Mouse (Mus musculus) heart, postnatal 0 days (tissue): ENCODE results near the gene Dpep3. TPM values are rescaled to one million over a fixed set of nuclear protein-coding genes. Genes with fewer than 3 reads are reported as not detected.

Source experiments
- ATAC-seq: fragments of 200-750 bp; cut with Nextera tagmentation; 2 replicates; pipeline ENCODE4 v1.8.0; 2017; ENCODE audit warnings: low read depth, moderate number of reproducible peaks, moderate library complexity; ENCODE audit not compliant: insufficient read depth
- DNase-seq: peaks from one replicate; pipeline ENCODE4 v3.0.0-alpha.2; 2016; ENCODE audit warnings: low spot score
- H3K27ac ChIP-seq: fragments of 300-500 bp; sonication (generic); 2 replicates; pipeline ENCODE4 v1.5.1; 2014; ENCODE audit warnings: low read depth, mild to moderate bottlenecking
- H3K27me3 ChIP-seq: fragments of 300-500 bp; sonication (generic); 2 replicates; pipeline ENCODE4 v1.6.1; 2014; ENCODE audit warnings: low read length, mixed read lengths; ENCODE audit not compliant: control insufficient read depth, insufficient read depth
- H3K36me3 ChIP-seq: fragments of 300-500 bp; sonication (generic); replicated peaks from 2 replicates; pipeline ENCODE4 v1.6.1; 2014; ENCODE audit warnings: low read length, mixed read lengths; ENCODE audit not compliant: control insufficient read depth, insufficient read depth
- H3K4me1 ChIP-seq: fragments of 300-500 bp; sonication (generic); 2 replicates; pipeline ENCODE4 v1.6.1; 2014; ENCODE audit warnings: antibody characterized with exemption; ENCODE audit not compliant: control insufficient read depth, insufficient read depth
- H3K4me2 ChIP-seq: fragments of 300-500 bp; sonication (generic); 2 replicates; pipeline ENCODE4 v1.6.1; 2014; ENCODE audit warnings: low read depth, mild to moderate bottlenecking, low read length, moderate library complexity
- H3K4me3 ChIP-seq: fragments of 300-500 bp; sonication (generic); 2 replicates; pipeline ENCODE4 v1.5.1; 2014; ENCODE audit warnings: low read depth, low read length
- H3K9ac ChIP-seq: fragments of 300-500 bp; sonication (generic); replicated peaks from 2 replicates; pipeline ENCODE4 v1.6.1; 2014; ENCODE audit warnings: low read depth, low read length, mixed read lengths
- H3K9me3 ChIP-seq: fragments of 300-500 bp; sonication (generic); replicated peaks from 2 replicates; pipeline ENCODE4 v1.6.1; 2016; ENCODE audit warnings: low read length; ENCODE audit not compliant: control insufficient read depth
- CTCF ChIP-seq: IDR thresholded peaks from 2 replicates; pipeline ENCODE4 v1.5.1; 2016; ENCODE audit warnings: antibody characterized with exemption, control low read depth, low read depth
- EP300 ChIP-seq: IDR thresholded peaks from 2 replicates; pipeline ENCODE4 v1.6.1; 2016; ENCODE audit warnings: antibody characterized with exemption, low read depth
- WGBS: fragments of 180-500 bp; shearing (Covaris S2); extraction: QIAGEN DNeasy Blood & Tissue Kit; methylation state at CpG from one replicate; pipeline ENCODE4 v1.1.7; 2014; 5-methylcytosine and 5-hydroxymethylcytosine counted together
- polyA plus RNA-seq: library from polyadenylated mRNA; unstranded; fragments of >200 nt; fragmentation: Nextera tagmentation; extraction: Ambion mirVana; gene quantifications from 2 replicates; pipeline ENCODE4 v1.2.1, GENCODE M21; 2015
- total RNA-seq: library from RNA; depleted of rRNA; stranded (reverse); fragments of >200 nt; gene quantifications from 2 replicates; pipeline ENCODE4 v1.2.3, GENCODE M21; 2014; ENCODE audit warnings: low replicate concordance

The Dpep3 gene
- total and polyA plus RNA-seq, 2 experiments from 2014 or later = not detected

DNA sequence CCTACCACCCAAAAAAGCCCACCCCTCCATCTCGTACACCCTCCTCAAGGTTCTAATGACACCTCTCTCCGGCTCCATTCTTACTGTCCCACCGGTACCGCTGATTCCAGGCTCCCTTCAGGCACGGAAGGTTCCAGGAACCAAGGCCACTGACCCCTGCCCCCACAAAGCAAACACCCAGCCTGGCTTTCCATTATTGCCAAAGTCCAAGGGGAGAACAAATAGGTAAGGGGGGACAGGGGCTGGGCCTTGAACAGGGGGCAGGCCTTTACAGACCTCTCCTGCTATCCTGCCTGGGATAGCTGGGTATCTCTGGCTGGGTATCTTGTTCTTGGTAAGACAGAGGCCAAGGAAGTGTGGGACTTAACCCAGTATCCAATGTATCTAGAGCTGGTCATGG, 36.7 kb downstream of the Dpep3 start:
- H3K9me3 ChIP-seq = no peaks in the 10 kb centered on the region
- ATAC-seq (no peak), DNase-seq (no peak)
- TF ChIP-seq CTCF (no peak), EP300 (no peak)
- no peak overlapping the region for H3K9ac ChIP-seq
- 95% methylated on average over 5 of the region's 5 CpGs for WGBS
- H3K4me3 ChIP-seq = no peak overlapping the region
- 0 out of 2 replicates have a peak, but pooled peaks cover 6% of the 10 kb centered on the region for H3K4me1 ChIP-seq
- no peak overlapping the region for H3K27ac ChIP-seq
- H3K36me3 ChIP-seq = peaks cover 53% of the 10 kb centered on the region
- H3K4me2 ChIP-seq = no peak overlapping the region
- H3K27me3 ChIP-seq = no peaks in the 10 kb centered on the region

DNA sequence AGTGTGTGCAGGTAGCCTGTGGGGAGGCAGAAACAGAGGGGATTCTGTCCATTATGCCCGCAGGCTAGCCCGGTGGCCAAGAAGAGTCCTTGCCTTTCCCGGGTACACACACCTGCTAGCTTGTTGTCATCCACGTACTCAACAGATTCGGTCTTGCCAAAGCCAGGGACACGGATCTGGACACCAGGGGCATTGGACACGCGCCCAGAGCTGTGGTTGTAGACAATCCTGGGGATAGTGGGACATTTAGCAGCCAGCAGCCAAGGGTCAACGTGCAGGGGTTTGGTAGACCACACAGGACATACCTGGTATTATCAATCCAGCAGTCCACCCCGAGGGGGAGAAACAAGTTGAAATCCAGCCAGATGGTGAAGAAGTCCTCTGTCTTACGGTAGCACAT, 37.2 kb downstream of the Dpep3 start:
- Histone ChIP-seq H3K36me3 (peaks cover 47% of the 10 kb centered on the region), H3K9me3 (no peaks in the 10 kb centered on the region), H3K9ac (no peak overlapping the region), H3K4me2 (no peak overlapping the region), H3K4me1 (0 out of 2 replicates have a peak, but pooled peaks cover 6% of the 10 kb centered on the region), H3K4me3 (no peak overlapping the region), H3K27ac (no peak overlapping the region), H3K27me3 (no peaks in the 10 kb centered on the region)
- 82% methylated on average over 11 of the region's 11 CpGs for WGBS
- no peak for ATAC-seq
- no peak for DNase-seq
- no peak for TF ChIP-seq CTCF
- TF ChIP-seq EP300 = no peak

DNA sequence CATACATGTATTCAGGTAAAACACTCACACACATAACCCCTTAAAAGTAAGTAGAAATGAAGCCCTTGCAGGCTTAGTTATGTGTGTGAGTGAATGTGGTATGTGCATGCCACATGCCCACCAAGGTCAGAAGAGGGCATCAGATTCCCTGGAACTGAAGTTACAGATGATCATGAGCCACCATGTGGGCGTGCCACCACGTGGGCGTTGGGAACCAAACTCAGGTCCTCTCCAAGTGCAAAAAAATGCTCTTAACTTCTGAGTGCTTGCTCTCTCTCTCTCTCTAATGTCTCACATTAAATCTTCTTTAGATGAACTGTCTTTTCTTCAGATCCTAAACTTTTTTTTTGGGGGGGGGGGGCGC, 40.9 kb downstream of the Dpep3 start, which contains the start of gene Psmb10:
Gene Psmb10 (minus strand): TSS at position 139 of the 364 bp plus-strand sequence.
- Histone ChIP-seq H3K4me1 (peaks cover 10% of the 10 kb centered on the region; the same call in 1 of the 2 replicates), H3K9me3 (no peaks in the 10 kb centered on the region), H3K4me2 (peak within 1 kb of the TSS; percentile 97), H3K27ac (peak within 1 kb of the TSS; percentile 95), H3K27me3 (no peaks in the 10 kb centered on the region), H3K4me3 (peak within 1 kb of the TSS; percentile 82), H3K9ac (peak within 1 kb of the TSS; percentile 81), H3K36me3 (peaks cover 19% of the 10 kb centered on the region)
- TF ChIP-seq CTCF (no peak), EP300 (no peak)
- ATAC-seq (0 out of 2 replicates have a peak, but pooled peaks have one; percentile 25), DNase-seq (peak; percentile 50)
- 12% methylated on average over 4 of the region's 4 CpGs for WGBS

DNA sequence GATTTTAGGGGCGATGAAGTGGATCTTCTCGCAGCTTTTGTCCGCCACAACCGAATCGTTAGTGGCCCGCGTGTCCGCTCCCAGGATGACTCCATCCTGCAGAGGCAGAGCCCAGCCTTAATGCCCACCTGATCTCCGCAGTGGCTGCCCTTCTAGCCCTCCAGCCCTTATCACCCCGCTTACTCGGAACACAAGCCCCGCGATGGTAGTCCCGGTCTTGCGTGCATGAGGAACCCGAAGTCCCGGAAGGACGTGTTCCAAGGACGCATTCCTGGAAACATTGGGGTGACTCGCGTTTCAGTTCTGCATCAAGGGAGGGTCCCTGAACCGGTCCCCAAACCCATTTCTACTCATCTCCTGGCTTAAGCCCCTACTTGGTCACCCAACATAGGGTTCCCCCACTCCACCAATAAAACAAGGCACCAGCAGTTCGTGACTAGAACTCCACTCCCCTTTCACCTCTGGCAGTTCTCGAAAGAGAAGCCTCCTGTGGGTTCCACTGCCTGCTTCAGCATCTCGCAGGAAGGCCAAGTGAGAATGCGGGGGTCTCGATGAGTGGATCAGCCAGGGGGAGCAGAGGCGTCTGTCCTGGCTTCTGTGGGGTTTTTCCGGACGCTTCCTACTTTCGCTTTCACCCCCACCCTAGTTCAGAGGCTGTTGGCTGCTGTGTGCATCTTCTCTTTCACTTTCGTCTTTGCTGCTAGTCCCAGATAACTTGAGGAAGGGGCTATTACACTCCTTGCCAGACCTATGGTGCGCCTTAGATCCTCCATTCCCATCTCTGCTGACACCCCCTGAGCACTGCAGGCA, 41.5 kb downstream of the Dpep3 start:
- no peaks in the 10 kb centered on the region for H3K9me3 ChIP-seq
- peaks cover 10% of the 10 kb centered on the region; the same call in 1 of the 2 replicates for H3K4me1 ChIP-seq
- TF ChIP-seq EP300 (no peak), CTCF (no peak)
- under 1% methylated on average over 33 of the region's 33 CpGs for WGBS
- no peaks in the 10 kb centered on the region for H3K27me3 ChIP-seq
- ATAC-seq (peak; percentile 37), DNase-seq (peak; percentile 43)
- H3K36me3 ChIP-seq = peaks cover 13% of the 10 kb centered on the region; the same call in 1 of the 2 replicates
- peak overlapping the region; percentile 97 for H3K4me2 ChIP-seq
- peak overlapping the region; percentile 95 for H3K27ac ChIP-seq
- peak overlapping the region; percentile 82 for H3K4me3 ChIP-seq
- peak overlapping the region; percentile 81 for H3K9ac ChIP-seq

DNA sequence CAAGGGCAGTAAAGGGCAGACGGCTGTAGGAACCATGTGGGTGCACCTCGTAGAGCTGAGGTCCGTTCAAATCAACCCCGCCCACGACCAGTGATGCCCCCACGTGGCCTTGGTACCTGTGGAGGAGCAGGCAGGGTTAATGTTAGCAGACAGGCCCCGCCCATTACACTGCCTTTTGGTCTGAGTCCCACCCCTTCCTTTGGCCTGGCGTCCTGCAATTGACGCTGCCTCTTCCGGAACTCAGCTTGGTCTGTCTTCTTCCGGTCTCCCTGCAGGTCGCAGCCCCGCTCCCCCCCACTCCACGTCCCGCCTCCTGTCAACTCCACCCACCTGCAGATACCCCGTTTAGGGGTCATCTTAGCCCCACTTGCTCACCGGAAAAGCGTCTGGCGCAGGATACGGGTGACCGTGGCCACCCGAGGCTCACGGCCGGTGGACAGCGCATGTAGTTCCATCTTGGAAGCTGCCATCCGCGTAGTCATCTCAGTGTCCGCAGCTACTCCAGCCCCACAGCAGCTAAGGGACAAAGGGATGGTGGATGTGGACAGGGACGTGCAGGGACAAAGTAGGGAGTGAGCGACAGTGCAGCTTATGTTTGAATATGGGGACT, 42.3 kb downstream of the Dpep3 start:
- ATAC-seq (peak; percentile 91), DNase-seq (peak; percentile 97)
- Histone ChIP-seq H3K27me3 (no peaks in the 10 kb centered on the region), H3K36me3 (peaks cover 14% of the 10 kb centered on the region), H3K9me3 (no peaks in the 10 kb centered on the region), H3K4me1 (peaks cover 10% of the 10 kb centered on the region; the same call in 1 of the 2 replicates), H3K27ac (peak overlapping the region; percentile 95), H3K4me2 (peak overlapping the region; percentile 97), H3K9ac (peak overlapping the region; percentile 81), H3K4me3 (peak overlapping the region; percentile 82)
- 0% methylated on average over 27 of the region's 30 CpGs for WGBS
- TF ChIP-seq CTCF (no peak; the same call in 1 of the 2 replicates), EP300 (no peak)
